Mouse (Mus musculus) fibroblast of lung, adult 2 months (primary cell): Measurements from ENCODE around the gene Ywhae.
"Not testable (repeated sequence)": the region's sequence is repeated elsewhere in the genome, so short reads cannot be mapped to it uniquely, and the experiment has no call there.

Experiments
- DNase-seq: peaks from one replicate; pipeline ENCODE4 v3.0.0-alpha.2; 2011; ENCODE audit warnings: low read depth

Ywhae gene

GRCm38 (mm10) chr11:75732434-75733226 is at the start of gene Ywhae:
Ywhae (plus strand) TSS chr11:75732869.
- peak; percentile 62 for DNase-seq

- no peak for DNase-seq
Measured at GRCm38 (mm10) chr11:75684462-75684861, 48.2 kb upstream of the Ywhae start.

- no peak for DNase-seq
Measured at GRCm38 (mm10) chr11:75684956-75685355, 47.7 kb upstream of the Ywhae start.

- peak; percentile 12 for DNase-seq
Measured at GRCm38 (mm10) chr11:75687343-75687993, 45.2 kb upstream of the Ywhae start.

- no peak for DNase-seq
Measured at GRCm38 (mm10) chr11:75688132-75688531, 44.5 kb upstream of the Ywhae start.

GRCm38 (mm10) chr11:75689977-75690376 is 42.7 kb upstream of the Ywhae start:
- no peak for DNase-seq

- DNase-seq = no peak
Measured at GRCm38 (mm10) chr11:75691047-75691446, 41.6 kb upstream of the Ywhae start.

- no peak for DNase-seq
Measured at GRCm38 (mm10) chr11:75693570-75693969, 39.1 kb upstream of the Ywhae start.

- DNase-seq = not testable (repeated sequence)
Measured at GRCm38 (mm10) chr11:75697464-75697863, 35.2 kb upstream of the Ywhae start.

GRCm38 (mm10) chr11:75700557-75700956 is 32.1 kb upstream of the Ywhae start:
- no peak for DNase-seq

GRCm38 (mm10) chr11:75702761-75703160 is 29.9 kb upstream of the Ywhae start:
- no peak for DNase-seq

GRCm38 (mm10) chr11:75703748-75704147 is 28.9 kb upstream of the Ywhae start:
- DNase-seq = no peak

- DNase-seq = no peak
Measured at GRCm38 (mm10) chr11:75713949-75714348, 18.7 kb upstream of the Ywhae start.

GRCm38 (mm10) chr11:75715556-75715955 is 17.1 kb upstream of the Ywhae start:
- no peak for DNase-seq

- DNase-seq = no peak
Measured at GRCm38 (mm10) chr11:75716661-75717325, 15.9 kb upstream of the Ywhae start.

- no peak for DNase-seq
Measured at GRCm38 (mm10) chr11:75722339-75722738, 10.3 kb upstream of the Ywhae start.

GRCm38 (mm10) chr11:75727168-75727567 is 5.5 kb upstream of the Ywhae start:
- no peak for DNase-seq

GRCm38 (mm10) chr11:75727659-75728058 is 5.0 kb upstream of the Ywhae start:
- DNase-seq = not testable (repeated sequence)

- DNase-seq = no peak
Measured at GRCm38 (mm10) chr11:75733227-75733940, 715 bp downstream of the Ywhae start.

- DNase-seq = no peak
Measured at GRCm38 (mm10) chr11:75735462-75736252, 3.0 kb downstream of the Ywhae start.

- DNase-seq = no peak
Measured at GRCm38 (mm10) chr11:75736978-75737377, 4.3 kb downstream of the Ywhae start.
